Mouse (Mus musculus): ENCODE measurements at regions not wholly inside any gene's neighbourhood (a gene's known extent, or its start where the extent isn't known, plus 50 kb on each side); places are given as distances from the start of the nearest gene placed in this dataset.

- Histone ChIP-seq H3K4me1 (ENCODE audit: insufficient read depth, low read length) (0 out of 2 replicates have a peak, but pooled peaks cover 3% of the 10 kb centered on the region), H3K27me3 (ENCODE audit: insufficient read depth, low read length) (no peaks in the 10 kb centered on the region), H3K9ac (replicated peaks; ENCODE audit: low read length) (no peak overlapping the region), H3K4me3 (ENCODE audit: low read length) (no peak overlapping the region), H3K27ac (ENCODE audit: low read length) (no peak overlapping the region), H3K9me3 (ENCODE audit: low read length) (no peaks in the 10 kb centered on the region), H3K36me3 (ENCODE audit: insufficient read depth, low read length) (no peaks in the 10 kb centered on the region), H3K4me2 (replicated peaks; ENCODE audit: low read depth, low read length) (no peak overlapping the region)
- 79% methylated on average over 6 of the region's 6 CpGs for WGBS
- ATAC-seq (ENCODE audit: low FRiP score, low TSS enrichment), result no peak
These were observed 198.2 kb downstream of the Cxcl12 start for GRCm38 (mm10) chr6:117366563-117366962.

GRCm38 (mm10) chr6:117375989-117376388 lies 207.7 kb downstream of the Cxcl12 start:
- H3K4me1 ChIP-seq (ENCODE audit: insufficient read depth, low read length), result no peaks in the 10 kb centered on the region
- no peak overlapping the region for H3K27ac ChIP-seq (ENCODE audit: low read length)
- H3K4me3 ChIP-seq (ENCODE audit: low read length), result no peak overlapping the region
- 93% methylated on average over 5 of the region's 5 CpGs for WGBS
- no peak overlapping the region for H3K4me2 ChIP-seq (replicated peaks; ENCODE audit: low read depth, low read length)
- no peak overlapping the region for H3K9ac ChIP-seq (replicated peaks; ENCODE audit: low read length)
- ATAC-seq (ENCODE audit: low FRiP score, low TSS enrichment), result no peak
- no peaks in the 10 kb centered on the region for H3K27me3 ChIP-seq (ENCODE audit: insufficient read depth, low read length)
- H3K9me3 ChIP-seq (ENCODE audit: low read length), result peaks cover 4% of the 10 kb centered on the region; the same call in 1 of the 2 replicates
- no peaks in the 10 kb centered on the region for H3K36me3 ChIP-seq (ENCODE audit: insufficient read depth, low read length)

DNA sequence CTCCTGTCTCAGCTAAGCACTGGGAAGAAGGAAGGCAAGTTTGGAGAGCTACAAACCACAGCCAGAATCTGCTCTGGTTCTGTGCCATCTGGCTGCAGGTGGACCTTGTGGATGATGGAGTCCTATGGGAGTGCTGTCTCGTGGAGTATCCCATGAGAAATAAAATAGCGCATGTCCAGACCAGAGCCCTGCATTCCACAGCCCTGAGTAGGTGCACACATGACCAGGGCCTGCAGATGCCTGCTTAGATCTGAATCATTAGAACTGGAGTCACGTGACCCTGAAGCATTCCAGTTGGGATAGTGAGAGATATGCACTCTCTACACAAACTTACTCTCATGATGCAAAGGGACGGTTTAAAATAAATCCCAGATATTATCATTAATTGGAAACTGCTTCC lies 211.6 kb downstream of the Cxcl12 start:
- Histone ChIP-seq H3K4me2 (replicated peaks; ENCODE audit: low read depth, low read length) (no peak overlapping the region), H3K27me3 (ENCODE audit: insufficient read depth, low read length) (no peaks in the 10 kb centered on the region), H3K4me1 (ENCODE audit: insufficient read depth, low read length) (no peaks in the 10 kb centered on the region), H3K27ac (ENCODE audit: low read length) (no peak overlapping the region), H3K9me3 (ENCODE audit: low read length) (peaks cover 4% of the 10 kb centered on the region; the same call in 1 of the 2 replicates), H3K4me3 (ENCODE audit: low read length) (no peak overlapping the region), H3K36me3 (ENCODE audit: insufficient read depth, low read length) (no peaks in the 10 kb centered on the region), H3K9ac (replicated peaks; ENCODE audit: low read length) (no peak overlapping the region)
- 76% methylated on average over 4 of the region's 4 CpGs for WGBS
- ATAC-seq (ENCODE audit: low FRiP score, low TSS enrichment), result no peak

DNA sequence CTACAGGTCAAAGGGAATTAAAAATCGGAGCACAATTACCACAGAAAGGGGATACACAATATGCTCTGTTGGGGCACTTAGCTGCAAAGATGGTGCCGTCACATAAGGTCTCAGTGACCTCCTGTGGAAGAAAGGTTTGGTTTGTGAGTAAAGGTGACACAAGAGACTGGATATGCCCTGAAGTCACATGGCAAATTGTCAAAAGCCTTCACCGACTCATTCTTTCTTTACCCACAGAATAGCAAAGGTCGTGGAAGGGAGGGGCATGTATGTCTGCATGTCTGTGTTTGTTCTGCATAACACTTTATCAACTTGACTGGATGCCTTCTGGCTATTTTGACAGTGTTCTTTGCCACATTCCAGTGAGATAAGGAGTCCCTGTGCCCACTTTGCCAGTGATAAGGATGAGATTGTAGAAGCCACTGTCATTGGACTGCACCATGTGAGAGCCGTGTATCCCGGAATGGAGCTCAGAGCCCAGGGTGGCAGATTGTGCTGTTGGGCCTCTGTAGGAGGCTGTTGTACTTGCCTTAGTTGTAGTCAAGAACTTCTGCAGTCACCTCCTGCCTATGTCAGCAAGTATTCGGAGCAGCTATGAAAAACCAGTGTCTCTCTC lies 222.0 kb downstream of the Cxcl12 start:
- no peak overlapping the region for H3K4me3 ChIP-seq (ENCODE audit: low read length)
- no peaks in the 10 kb centered on the region for H3K9me3 ChIP-seq (ENCODE audit: low read length)
- H3K9ac ChIP-seq (replicated peaks; ENCODE audit: low read length), result no peak overlapping the region
- no peaks in the 10 kb centered on the region for H3K36me3 ChIP-seq (ENCODE audit: insufficient read depth, low read length)
- 85% methylated on average over 7 of the region's 7 CpGs for WGBS
- no peaks in the 10 kb centered on the region for H3K4me1 ChIP-seq (ENCODE audit: insufficient read depth, low read length)
- H3K27ac ChIP-seq (ENCODE audit: low read length), result no peak overlapping the region
- H3K27me3 ChIP-seq (ENCODE audit: insufficient read depth, low read length), result no peaks in the 10 kb centered on the region
- no peak overlapping the region for H3K4me2 ChIP-seq (replicated peaks; ENCODE audit: low read depth, low read length)
- no peak for ATAC-seq (ENCODE audit: low FRiP score, low TSS enrichment)

DNA sequence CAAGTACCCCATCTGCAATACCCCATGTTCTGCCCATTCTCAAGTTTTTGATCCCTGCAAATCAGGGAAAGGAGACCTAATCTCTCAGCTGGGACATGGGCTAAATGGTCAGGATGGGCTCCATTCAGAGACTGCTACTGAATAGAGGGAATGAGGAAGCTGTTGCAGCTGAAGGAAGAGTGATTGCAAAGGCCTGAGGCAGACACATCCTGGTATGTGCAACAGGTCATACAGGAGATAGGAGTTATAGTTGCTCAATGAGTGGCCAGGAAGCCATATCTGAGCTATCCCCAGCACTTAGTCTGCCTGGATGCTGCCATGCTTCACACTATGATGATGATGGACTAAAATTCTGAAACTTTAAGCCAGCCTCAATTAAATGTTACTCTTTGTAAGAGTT lies 225.1 kb downstream of the Cxcl12 start:
- no peak for ATAC-seq (ENCODE audit: low FRiP score, low TSS enrichment)
- no peaks in the 10 kb centered on the region for H3K27me3 ChIP-seq (ENCODE audit: insufficient read depth, low read length)

GRCm38 (mm10) chr6:117405589-117406311 lies 237.4 kb downstream of the Cxcl12 start:
- peaks cover 35% of the 10 kb centered on the region for H3K4me1 ChIP-seq (ENCODE audit: insufficient read depth, low read length)
- H3K36me3 ChIP-seq (ENCODE audit: insufficient read depth, low read length), result no peaks in the 10 kb centered on the region
- H3K4me2 ChIP-seq (replicated peaks; ENCODE audit: low read depth, low read length), result no peak overlapping the region
- no peaks in the 10 kb centered on the region for H3K27me3 ChIP-seq (ENCODE audit: insufficient read depth, low read length)
- no peak for ATAC-seq (ENCODE audit: low FRiP score, low TSS enrichment)
- H3K9ac ChIP-seq (replicated peaks; ENCODE audit: low read length), result no peak overlapping the region
- no peak overlapping the region for H3K4me3 ChIP-seq (ENCODE audit: low read length)
- 69% methylated on average over 11 of the region's 11 CpGs for WGBS
- H3K9me3 ChIP-seq (ENCODE audit: low read length), result no peaks in the 10 kb centered on the region
- no peak overlapping the region for H3K27ac ChIP-seq (ENCODE audit: low read length)

More for the DNA sequence above, 225.1 kb downstream of the Cxcl12 start:
- no peaks in the 10 kb centered on the region for H3K9me3 ChIP-seq (ENCODE audit: low read length)
- H3K4me3 ChIP-seq (ENCODE audit: low read length), result no peak overlapping the region
- no peaks in the 10 kb centered on the region for H3K36me3 ChIP-seq (ENCODE audit: insufficient read depth, low read length)
- no peak overlapping the region for H3K9ac ChIP-seq (replicated peaks; ENCODE audit: low read length)
- H3K4me1 ChIP-seq (ENCODE audit: insufficient read depth, low read length), result no peaks in the 10 kb centered on the region
- H3K27ac ChIP-seq (ENCODE audit: low read length), result no peak overlapping the region
- H3K4me2 ChIP-seq (replicated peaks; ENCODE audit: low read depth, low read length), result no peak overlapping the region

GRCm38 (mm10) chr6:117406312-117406595 lies 237.9 kb downstream of the Cxcl12 start:
- peaks cover 35% of the 10 kb centered on the region for H3K4me1 ChIP-seq (ENCODE audit: insufficient read depth, low read length)
- no peak overlapping the region for H3K4me3 ChIP-seq (ENCODE audit: low read length)
- H3K9me3 ChIP-seq (ENCODE audit: low read length), result no peaks in the 10 kb centered on the region
- no peak for ATAC-seq (ENCODE audit: low FRiP score, low TSS enrichment)
- WGBS, result 63% methylated on average over 4 of the region's 4 CpGs
- H3K36me3 ChIP-seq (ENCODE audit: insufficient read depth, low read length), result no peaks in the 10 kb centered on the region
- no peak overlapping the region for H3K27ac ChIP-seq (ENCODE audit: low read length)
- no peaks in the 10 kb centered on the region for H3K27me3 ChIP-seq (ENCODE audit: insufficient read depth, low read length)
- no peak overlapping the region for H3K4me2 ChIP-seq (replicated peaks; ENCODE audit: low read depth, low read length)
- no peak overlapping the region for H3K9ac ChIP-seq (replicated peaks; ENCODE audit: low read length)

GRCm38 (mm10) chr6:117406757-117407156 lies 238.4 kb downstream of the Cxcl12 start:
- Histone ChIP-seq H3K9ac (replicated peaks; ENCODE audit: low read length) (no peak overlapping the region), H3K9me3 (ENCODE audit: low read length) (no peaks in the 10 kb centered on the region), H3K4me1 (ENCODE audit: insufficient read depth, low read length) (peaks cover 35% of the 10 kb centered on the region), H3K27ac (ENCODE audit: low read length) (peak overlapping the region; percentile 14), H3K4me2 (replicated peaks; ENCODE audit: low read depth, low read length) (no peak overlapping the region; the same call in 1 of the 2 replicates), H3K27me3 (ENCODE audit: insufficient read depth, low read length) (no peaks in the 10 kb centered on the region), H3K4me3 (ENCODE audit: low read length) (no peak overlapping the region), H3K36me3 (ENCODE audit: insufficient read depth, low read length) (no peaks in the 10 kb centered on the region)
- WGBS, result 13% methylated on average over 9 of the region's 9 CpGs
- peak; percentile 53; the same call in 1 of the 2 replicates for ATAC-seq (ENCODE audit: low FRiP score, low TSS enrichment)

DNA sequence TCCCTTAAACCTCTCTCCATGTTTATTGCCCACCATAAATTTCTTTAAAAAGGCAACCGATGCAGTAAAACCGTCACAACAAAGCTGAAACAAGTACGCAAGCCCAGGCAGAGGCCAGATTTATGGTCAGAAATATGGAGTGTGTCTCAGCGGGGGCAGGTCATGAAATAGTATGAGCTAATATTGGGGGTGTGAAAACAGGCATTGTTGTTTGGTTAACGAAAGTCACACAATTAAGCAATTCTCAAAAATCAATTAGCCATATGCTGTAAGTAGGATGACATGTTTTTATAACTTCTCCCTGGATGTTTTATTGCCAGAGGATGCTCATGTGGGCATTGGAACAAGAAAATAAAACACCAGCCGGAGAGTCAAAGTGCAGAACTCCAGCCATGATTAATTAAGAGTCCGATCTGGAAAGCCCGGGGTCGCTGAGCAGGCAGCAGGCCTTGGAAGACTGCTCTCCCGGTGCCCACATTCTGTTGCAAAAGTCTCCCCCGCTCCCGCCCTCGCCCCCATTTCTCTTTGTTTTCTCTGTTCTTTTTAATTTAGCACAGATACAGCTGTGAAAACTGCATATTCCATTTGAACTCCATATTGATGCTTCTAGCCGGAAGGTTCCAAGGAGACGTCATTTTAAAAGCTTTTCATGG lies 239.0 kb downstream of the Cxcl12 start:
- Histone ChIP-seq H3K4me3 (ENCODE audit: low read length) (no peak overlapping the region), H3K4me1 (ENCODE audit: insufficient read depth, low read length) (peaks cover 35% of the 10 kb centered on the region), H3K27me3 (ENCODE audit: insufficient read depth, low read length) (no peaks in the 10 kb centered on the region), H3K4me2 (replicated peaks; ENCODE audit: low read depth, low read length) (peak overlapping the region; percentile 25), H3K9ac (replicated peaks; ENCODE audit: low read length) (no peak overlapping the region), H3K9me3 (ENCODE audit: low read length) (no peaks in the 10 kb centered on the region), H3K36me3 (ENCODE audit: insufficient read depth, low read length) (no peaks in the 10 kb centered on the region), H3K27ac (ENCODE audit: low read length) (peak overlapping the region; percentile 14)
- ATAC-seq (ENCODE audit: low FRiP score, low TSS enrichment), result peak; percentile 62
- 16% methylated on average over 15 of the region's 15 CpGs for WGBS

DNA sequence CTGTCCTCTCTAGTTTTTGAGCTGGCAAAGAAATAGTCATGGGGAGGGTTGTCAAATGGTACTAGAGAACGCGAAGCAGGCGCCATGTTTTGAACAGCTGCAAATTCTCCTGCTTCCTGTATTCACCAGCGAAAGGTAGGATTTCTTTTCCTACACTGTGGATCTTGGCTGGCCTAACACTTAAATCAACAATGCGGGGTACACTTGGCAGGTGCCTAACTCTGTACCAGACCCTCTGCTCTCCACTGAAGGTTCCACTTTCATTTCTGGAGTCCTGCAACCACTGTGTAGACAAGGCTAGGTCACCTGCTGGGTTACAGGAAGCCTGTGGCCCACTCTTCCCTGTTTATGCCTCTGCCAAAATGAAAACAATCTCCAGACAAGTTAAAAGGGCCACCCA lies 239.6 kb downstream of the Cxcl12 start:
- ATAC-seq (ENCODE audit: low FRiP score, low TSS enrichment), result peak; percentile 47; the same call in 1 of the 2 replicates
- Histone ChIP-seq H3K9me3 (ENCODE audit: low read length) (no peaks in the 10 kb centered on the region), H3K4me1 (ENCODE audit: insufficient read depth, low read length) (peaks cover 35% of the 10 kb centered on the region), H3K36me3 (ENCODE audit: insufficient read depth, low read length) (no peaks in the 10 kb centered on the region), H3K4me3 (ENCODE audit: low read length) (no peak overlapping the region), H3K27me3 (ENCODE audit: insufficient read depth, low read length) (no peaks in the 10 kb centered on the region), H3K27ac (ENCODE audit: low read length) (peak overlapping the region; percentile 14), H3K4me2 (replicated peaks; ENCODE audit: low read depth, low read length) (peak overlapping the region; percentile 25), H3K9ac (replicated peaks; ENCODE audit: low read length) (no peak overlapping the region)
- 19% methylated on average over 5 of the region's 5 CpGs for WGBS
